Mouse (Mus musculus) lung, postnatal 0 days (tissue): ENCODE measurements at regions not wholly inside any gene's neighbourhood (a gene's known extent, or its start where the extent isn't known, plus 50 kb on each side); places are given as distances from the start of the nearest gene placed in this dataset.

ENCODE experiments used
- ATAC-seq: fragments of 200-750 bp; cut with Nextera tagmentation; 2 replicates; pipeline ENCODE4 v1.8.0; 2017; ENCODE audit warnings: moderate library complexity
- DNase-seq: peaks from one replicate; pipeline ENCODE4 v3.0.0-alpha.2; 2016; ENCODE audit warnings: low spot score
- H3K27ac ChIP-seq: fragments of 300-500 bp; sonication (generic); 2 replicates; pipeline ENCODE4 v1.5.1; 2014; ENCODE audit warnings: antibody characterized with exemption, mild to moderate bottlenecking, low read length, mixed read lengths
- H3K27me3 ChIP-seq: fragments of 300-500 bp; sonication (generic); replicated peaks from 2 replicates; pipeline ENCODE4 v1.6.1; 2014; ENCODE audit warnings: low read length, mixed read lengths; ENCODE audit not compliant: insufficient read depth
- H3K36me3 ChIP-seq: fragments of 300-500 bp; sonication (generic); 2 replicates; pipeline ENCODE4 v1.6.1; 2014; ENCODE audit warnings: low read length, mixed read lengths; ENCODE audit not compliant: insufficient read depth
- H3K4me1 ChIP-seq: fragments of 300-500 bp; sonication (generic); 2 replicates; pipeline ENCODE4 v1.6.1; 2014; ENCODE audit warnings: antibody characterized with exemption, low read depth, low read length, mixed read lengths; ENCODE audit not compliant: insufficient read depth
- H3K4me2 ChIP-seq: fragments of 300-500 bp; sonication (generic); replicated peaks from 2 replicates; pipeline ENCODE4 v1.6.1; 2014; ENCODE audit warnings: low read depth, mild to moderate bottlenecking, low read length, moderate library complexity, mixed read lengths
- H3K4me3 ChIP-seq: fragments of 300-500 bp; sonication (generic); 2 replicates; pipeline ENCODE4 v1.5.1; 2014; ENCODE audit warnings: low read depth, low read length
- H3K9ac ChIP-seq: fragments of 300-500 bp; sonication (generic); replicated peaks from 2 replicates; pipeline ENCODE4 v1.6.1; 2014; ENCODE audit warnings: low read depth, mild to moderate bottlenecking
- H3K9me3 ChIP-seq: fragments of 300-500 bp; sonication (generic); 2 replicates; pipeline ENCODE4 v1.6.1; 2016; ENCODE audit warnings: low read length, mixed read lengths
- CTCF ChIP-seq: IDR thresholded peaks from 2 replicates; pipeline ENCODE4 v1.5.1; 2016; ENCODE audit warnings: antibody characterized with exemption, mild to moderate bottlenecking
- EP300 ChIP-seq: IDR thresholded peaks from 2 replicates; pipeline ENCODE4 v1.6.1; 2016; ENCODE audit warnings: antibody characterized with exemption, mild to moderate bottlenecking, control low read depth
- WGBS: fragments of 180-500 bp; shearing (Covaris S2); extraction: QIAGEN DNeasy Blood & Tissue Kit; methylation state at CpG from one replicate; pipeline ENCODE4 v1.1.7; 2014; 5-methylcytosine and 5-hydroxymethylcytosine counted together

GRCm38 (mm10) chr1:72032214-72032613 is 179.9 kb downstream of the Mreg start:
- DNase-seq (no peak), ATAC-seq (no peak)
- no peak overlapping the region for H3K27ac ChIP-seq
- WGBS = 75% methylated on average over 4 of the region's 4 CpGs
- H3K27me3 ChIP-seq = no peaks in the 10 kb centered on the region
- no peaks in the 10 kb centered on the region for H3K9me3 ChIP-seq
- H3K4me2 ChIP-seq = no peak overlapping the region
- H3K36me3 ChIP-seq = no peaks in the 10 kb centered on the region
- no peaks in the 10 kb centered on the region for H3K4me1 ChIP-seq
- no peak overlapping the region for H3K9ac ChIP-seq
- no peak overlapping the region for H3K4me3 ChIP-seq
- no peak for TF ChIP-seq CTCF

- no peaks in the 10 kb centered on the region for H3K27me3 ChIP-seq
- H3K9ac ChIP-seq = no peak overlapping the region
- no peak overlapping the region for H3K27ac ChIP-seq
- no peaks in the 10 kb centered on the region for H3K9me3 ChIP-seq
- no peak for DNase-seq
- no peak overlapping the region for H3K4me3 ChIP-seq
- no peaks in the 10 kb centered on the region for H3K36me3 ChIP-seq
- TF ChIP-seq EP300 = no peak
- no peak for TF ChIP-seq CTCF
- H3K4me1 ChIP-seq = no peaks in the 10 kb centered on the region
- WGBS = 73% methylated on average over 8 of the region's 8 CpGs
- ATAC-seq = no peak
- no peak overlapping the region for H3K4me2 ChIP-seq
These were observed 181.2 kb downstream of the Mreg start for GRCm38 (mm10) chr1:72030763-72031405.

GRCm38 (mm10) chr1:72029625-72030024 is 182.5 kb downstream of the Mreg start:
- DNase-seq = no peak
- Histone ChIP-seq H3K27me3 (no peaks in the 10 kb centered on the region), H3K9ac (no peak overlapping the region), H3K36me3 (no peaks in the 10 kb centered on the region), H3K4me1 (no peaks in the 10 kb centered on the region), H3K9me3 (no peaks in the 10 kb centered on the region), H3K4me3 (no peak overlapping the region), H3K27ac (no peak overlapping the region), H3K4me2 (no peak overlapping the region)
- TF ChIP-seq CTCF = no peak
- TF ChIP-seq EP300 = no peak
- 59% methylated on average over 6 of the region's 6 CpGs for WGBS
- no peak for ATAC-seq

GRCm38 (mm10) chr1:72026861-72027260 is 185.2 kb downstream of the Mreg start:
- ATAC-seq = no peak
- Histone ChIP-seq H3K4me3 (no peak overlapping the region), H3K4me1 (no peaks in the 10 kb centered on the region), H3K9me3 (no peaks in the 10 kb centered on the region), H3K4me2 (no peak overlapping the region), H3K9ac (no peak overlapping the region), H3K27ac (no peak overlapping the region), H3K27me3 (no peaks in the 10 kb centered on the region), H3K36me3 (no peaks in the 10 kb centered on the region)
- 83% methylated on average over 4 of the region's 4 CpGs for WGBS
- TF ChIP-seq CTCF = no peak
- no peak for TF ChIP-seq EP300
- no peak for DNase-seq

- WGBS = 74% methylated on average over 3 of the region's 3 CpGs
- no peaks in the 10 kb centered on the region for H3K27me3 ChIP-seq
- no peak overlapping the region for H3K4me2 ChIP-seq
- H3K4me1 ChIP-seq = no peaks in the 10 kb centered on the region
- ATAC-seq (no peak), DNase-seq (no peak)
- no peak overlapping the region for H3K27ac ChIP-seq
- TF ChIP-seq CTCF (no peak), EP300 (no peak)
- no peaks in the 10 kb centered on the region for H3K36me3 ChIP-seq
- H3K4me3 ChIP-seq = no peak overlapping the region
- no peaks in the 10 kb centered on the region for H3K9me3 ChIP-seq
- no peak overlapping the region for H3K9ac ChIP-seq
These were observed 189.5 kb downstream of the Mreg start for GRCm38 (mm10) chr1:72022631-72023030.

GRCm38 (mm10) chr1:72018479-72019222 is 193.5 kb downstream of the Mreg start:
- no peak overlapping the region for H3K27ac ChIP-seq
- H3K4me1 ChIP-seq = 0 out of 2 replicates have a peak, but pooled peaks cover 5% of the 10 kb centered on the region
- H3K4me3 ChIP-seq = no peak overlapping the region
- DNase-seq = no peak
- H3K4me2 ChIP-seq = no peak overlapping the region
- ATAC-seq = no peak
- no peak for TF ChIP-seq EP300
- no peak for TF ChIP-seq CTCF
- no peaks in the 10 kb centered on the region for H3K9me3 ChIP-seq
- 59% methylated on average over 4 of the region's 4 CpGs for WGBS
- H3K9ac ChIP-seq = no peak overlapping the region
- H3K27me3 ChIP-seq = no peaks in the 10 kb centered on the region
- no peaks in the 10 kb centered on the region for H3K36me3 ChIP-seq
